Mouse (Mus musculus) olfactory bulb, adult 2 months (tissue): Measurements from ENCODE around the gene App.

Experiments
- CTCF ChIP-seq: fragments of 200-500 bp; IDR thresholded peaks from 2 replicates; pipeline ENCODE4 v1.5.1; 2012; ENCODE audit warnings: low read depth, mild to moderate bottlenecking, low read length, moderate library complexity; ENCODE audit not compliant: insufficient read depth
- POLR2A ChIP-seq: fragments of 200-500 bp; IDR thresholded peaks from 2 replicates; pipeline ENCODE4 v1.6.1; 2012; ENCODE audit warnings: mild to moderate bottlenecking, low read depth, low read length, moderate library complexity; ENCODE audit not compliant: insufficient read depth

DNA sequence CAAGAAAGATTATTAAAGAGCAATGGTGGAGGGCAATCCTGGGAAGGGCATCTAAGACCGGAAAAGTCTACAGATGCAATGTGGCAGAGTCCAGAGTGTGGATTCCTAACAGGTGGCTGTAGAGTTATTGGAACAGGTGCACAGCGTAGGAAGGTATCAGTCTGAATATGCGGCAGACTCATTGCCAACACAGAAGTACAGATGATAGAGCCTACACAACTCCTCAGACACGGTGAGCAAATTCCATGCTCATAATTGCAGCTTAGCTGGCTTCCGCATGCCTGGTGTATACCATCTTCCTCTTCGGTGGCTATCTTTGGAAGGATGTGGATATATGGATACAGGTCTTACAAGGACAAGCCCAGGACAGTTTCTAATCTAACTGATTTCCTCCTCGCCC, 204.5 kb downstream of the App start:
- TF ChIP-seq POLR2A (no peak), CTCF (no peak)
